15 mouse cellular contexts compared by ENCODE assay signal in genomic region chr8:74871686-74872085, GRCm38 (mm10). TPM values are rescaled to one million over a fixed set of nuclear protein-coding genes. Genes with fewer than 3 reads are reported as not detected.
DNase-seq lines count a peak whose midpoint lies in the region; ATAC-seq lines count a peak whose summit lies in the region.
"Had no signal": no experiment of that assay in that cellular context is flagged by ENCODE, and none has a peak within 500 bp of the region (broad histone marks: within the 10 kb centered on the region; RNA-seq: fewer than 3 reads in every experiment).

No protein-coding gene starts in this region.

- no peak overlapping the region for H3K27ac ChIP-seq in heart, embryonic 11.5 days (ENCODE audit: low read depth, low read length)
- no peak overlapping the region for H3K27ac ChIP-seq in limb, embryonic 15.5 days

- intact Hi-C loops in heart, postnatal 14 days (cut with DNase I), result no loop called here
- intact Hi-C loops in left cerebral cortex, postnatal 10 days (cut with DNase I), result no loop called here

- DNase-seq in heart, postnatal 14 days, result no peak
- peak; percentile 71 for DNase-seq in NIH3T3 (ENCODE audit: low read depth)
- peak; percentile 21 to 27 for DNase-seq in adrenal gland, postnatal 36 days
- no peak for DNase-seq in left cerebral cortex, postnatal 10 days (ENCODE audit: extremely low spot score in 1 of 2, low spot score in 2 of 2)
- DNase-seq in natural killer cell, adult 2 months (ENCODE audit: low spot score in 2 of 2), result no peak
- no peak for DNase-seq in cerebellum, postnatal 4 days (ENCODE audit: low spot score in 2 of 2)
- DNase-seq: cerebellum, adult 8-10 months; gastrocnemius, postnatal 10 days; kidney, postnatal 4 days; lung, embryonic 14.5 days; thymus, adult 18-20 months had no signal

- H3K4me1 ChIP-seq in heart, embryonic 11.5 days (ENCODE audit: control insufficient read depth, insufficient read depth, low read length), result no peaks in the 10 kb centered on the region
- H3K4me1 ChIP-seq in limb, embryonic 15.5 days, result no peaks in the 10 kb centered on the region

- WGBS in heart, embryonic 11.5 days (ENCODE audit: insufficient replicate concordance), result 19% methylated on average over 4 of the region's 4 CpGs
- 25% methylated on average over 4 of the region's 4 CpGs for WGBS in limb, embryonic 15.5 days

- 0 out of 2 replicates have a peak overlapping the region, but pooled peaks have one; percentile 8 for H3K4me2 ChIP-seq in heart, embryonic 11.5 days
- peak overlapping the region; percentile 19 for H3K4me2 ChIP-seq in limb, embryonic 15.5 days
- H3K4me2 ChIP-seq: lung, embryonic 14.5 days had no signal

- H3K36me3 ChIP-seq in heart, embryonic 11.5 days (ENCODE audit: control insufficient read depth, insufficient read depth, low read length), result no peaks in the 10 kb centered on the region
- H3K36me3 ChIP-seq in limb, embryonic 15.5 days, result no peaks in the 10 kb centered on the region

- no peak overlapping the region for H3K9ac ChIP-seq in heart, embryonic 11.5 days (ENCODE audit: low read depth, low read length)
- no peak overlapping the region for H3K9ac ChIP-seq in limb, embryonic 15.5 days
- H3K9ac ChIP-seq: lung, embryonic 14.5 days had no signal

- H3K27me3 ChIP-seq in heart, embryonic 11.5 days (ENCODE audit: control insufficient read depth, insufficient read depth, low read length), result no peaks in the 10 kb centered on the region
- no peaks in the 10 kb centered on the region for H3K27me3 ChIP-seq in limb, embryonic 15.5 days

- H3K4me3 ChIP-seq in heart, embryonic 11.5 days (ENCODE audit: low read depth, low read length), result no peak overlapping the region
- no peak overlapping the region for H3K4me3 ChIP-seq in limb, embryonic 15.5 days

- H3K9me3 ChIP-seq in heart, embryonic 11.5 days (replicated peaks; ENCODE audit: control insufficient read depth, low read length), result no peaks in the 10 kb centered on the region
- H3K9me3 ChIP-seq in limb, embryonic 15.5 days, result no peaks in the 10 kb centered on the region

- no peak for ATAC-seq in heart, embryonic 11.5 days (replicated peaks; ENCODE audit: insufficient number of reproducible peaks, low FRiP score, low TSS enrichment)
- no peak for ATAC-seq in limb, embryonic 15.5 days (ENCODE audit: insufficient number of reproducible peaks, low FRiP score, low TSS enrichment, low read depth)

RNA-seq across cellular contexts. Expression of gene Isx, which starts 1.3 kb away (rescaled TPM):
- polyA plus RNA-seq in heart, embryonic 11.5 days (2014; fragmentation: Nextera tagmentation; extraction: Ambion mirVana), result not detected in 2 replicates
- total RNA-seq in heart, postnatal 14 days (2021), result under 1 TPM in 1 of 2 experiments, not detected in 1; 0.24 TPM
- total RNA-seq in adrenal gland, postnatal 36 days (2021), result not detected
- 0.19 and 0.22 TPM in 2 replicates for polyA plus RNA-seq in limb, embryonic 15.5 days (2015; fragmentation: Nextera tagmentation; extraction: Ambion mirVana)
- total RNA-seq in left cerebral cortex, postnatal 10 days (2021), result not detected
- total RNA-seq: gastrocnemius, postnatal 10 days; megakaryocyte, adult 5-6 weeks had no signal
- polyA plus RNA-seq: embryonic facial prominence, embryonic 11.5 days; lung, embryonic 14.5 days had no signal

Comparison
In these comparisons a context has a peak if more than half of its experiments do, and no peak if none do; other contexts are left out.
1. DNase-seq: peak in NIH3T3 (single experiment) and adrenal gland, postnatal 36 days (2 of 2); none in heart, postnatal 14 days (0 of 2), left cerebral cortex, postnatal 10 days (0 of 2), natural killer cell, adult 2 months (0 of 2) and cerebellum, postnatal 4 days (0 of 2).